Mouse (Mus musculus) thymus, adult 2 months (tissue): ENCODE data around the gene Thoc6.

Source experiments
- CTCF ChIP-seq: fragments of 200-500 bp; IDR thresholded peaks from 2 replicates; pipeline ENCODE4 v1.5.1; 2012; ENCODE audit warnings: mild to moderate bottlenecking, control low read depth, low read length, moderate library complexity, borderline replicate concordance; ENCODE audit not compliant: control insufficient read depth, poor library complexity, insufficient read depth; ENCODE audit errors: extremely low read depth
- POLR2A ChIP-seq: fragments of 200-500 bp; IDR thresholded peaks from 2 replicates; pipeline ENCODE4 v1.6.1; 2012; ENCODE audit warnings: mild to moderate bottlenecking, low read length, control low read depth, moderate library complexity; ENCODE audit not compliant: control insufficient read depth, poor library complexity, insufficient read depth; ENCODE audit errors: extremely low read depth

DNA sequence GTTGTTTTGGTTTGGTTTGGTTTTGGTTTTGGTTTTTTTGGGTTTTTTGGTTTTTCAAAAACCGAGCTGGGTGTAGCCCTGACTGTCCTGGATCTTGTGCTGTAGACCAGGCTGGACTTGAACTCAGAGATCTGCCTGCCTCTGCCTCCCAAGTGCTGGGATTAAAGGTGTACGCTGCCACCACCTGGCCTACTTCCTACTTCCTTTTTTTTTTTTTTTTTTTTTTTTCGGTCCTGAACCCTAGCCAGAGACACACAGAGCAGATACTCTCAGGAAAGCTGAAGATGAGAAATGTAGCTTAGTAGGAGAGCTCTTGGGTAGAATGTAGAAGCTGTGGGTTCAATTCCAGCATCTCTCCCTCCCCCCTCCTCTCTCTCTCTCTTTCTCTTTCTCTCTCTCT is 15.2 kb downstream of the Thoc6 start:
- no peak for TF ChIP-seq CTCF
- no peak for TF ChIP-seq POLR2A
